Mouse (Mus musculus) CH12.LX (cell line): ENCODE results near the gene March4.
A peak's percentile ranks its signal among the peaks of the same experiment; 100 is the strongest.

Experiments used
- BHLHE40 ChIP-seq: IDR thresholded peaks from 2 replicates; pipeline ENCODE4 v1.6.1; 2011; ENCODE audit warnings: mild to moderate bottlenecking, low read depth, low read length, improper control_type of control experiment
- CHD2 ChIP-seq: IDR thresholded peaks from 2 replicates; pipeline ENCODE4 v1.6.1; 2011; ENCODE audit warnings: low read length, improper control_type of control experiment
- CTCF ChIP-seq, 2 experiments: IDR thresholded peaks in 1 of 2; conservative IDR thresholded peaks in 1 of 2; 2 replicates each; pipeline ENCODE4 v1.5.1; 2011 to 2012; ENCODE audit warnings: low read depth in 2 of 2, low read length in 2 of 2, improper control_type of control experiment in 1 of 2, inconsistent platforms in 1 of 2, mild to moderate bottlenecking in 1 of 2, moderate library complexity in 1 of 2
- EP300 ChIP-seq: IDR thresholded peaks from 2 replicates; pipeline ENCODE4 v1.6.1; 2011; ENCODE audit warnings: low read length, improper control_type of control experiment
- ETS1 ChIP-seq: conservative IDR thresholded peaks from 2 replicates; pipeline ENCODE4 v1.6.1; 2012; ENCODE audit warnings: low read depth, mild to moderate bottlenecking, inconsistent platforms, low read length, improper control_type of control experiment, moderate library complexity
- GABPA ChIP-seq: IDR thresholded peaks from 2 replicates; pipeline ENCODE4 v1.6.1; 2012; ENCODE audit warnings: low read depth, low read length, improper control_type of control experiment, inconsistent platforms; ENCODE audit not compliant: insufficient replicate concordance
- JUN ChIP-seq: IDR thresholded peaks from 2 replicates; pipeline ENCODE4 v1.6.1; 2011; ENCODE audit warnings: low read depth, mild to moderate bottlenecking, low read length, improper control_type of control experiment, moderate library complexity; ENCODE audit not compliant: insufficient read depth
- MXI1 ChIP-seq: IDR thresholded peaks from 2 replicates; pipeline ENCODE4 v1.6.1; 2011; ENCODE audit warnings: mild to moderate bottlenecking, low read depth, low read length, improper control_type of control experiment
- POLR2A ChIP-seq: IDR thresholded peaks from 2 replicates; pipeline ENCODE4 v1.6.1; 2011; ENCODE audit warnings: low read depth, mild to moderate bottlenecking, improper control_type of control experiment, low read length
- USF1 ChIP-seq: IDR thresholded peaks from 2 replicates; pipeline ENCODE4 v1.6.1; 2014; ENCODE audit warnings: low read depth, mild to moderate bottlenecking, inconsistent platforms, low read length, improper control_type of control experiment

GRCm38 (mm10) chr1:72454733-72455201 is 82.0 kb downstream of the March4 start:
- TF ChIP-seq USF1 (no peak), GABPA (no peak), POLR2A (no peak), MXI1 (no peak), EP300 (no peak), CHD2 (no peak), CTCF (conservative IDR thresholded peaks at IDR 0.05 in 1 of 2, IDR thresholded peaks at IDR 0.05 in 1 of 2; ENCODE audit: low read depth in 2 of 2, low read length in 2 of 2) (peak in 1 of 2 experiments; percentile 3; a peak in 1 of 4 replicates), BHLHE40 (no peak), ETS1 (no peak), JUN (no peak)
